Mouse (Mus musculus) C2C12 (cell line): ENCODE results near the gene Sox12. TPM values are rescaled to one million over a fixed set of nuclear protein-coding genes. Genes with fewer than 3 reads are reported as not detected.

ENCODE experiments used
- H3K27me3 ChIP-seq: one replicate; pipeline ENCODE4 v1.6.1; 2011; ENCODE audit not compliant: control insufficient read depth, insufficient read depth, insufficient read length
- H3K36me3 ChIP-seq: one replicate; pipeline ENCODE4 v1.6.1; 2011; ENCODE audit not compliant: control insufficient read depth, insufficient read depth
- H3K4me3 ChIP-seq: one replicate; pipeline ENCODE4 v1.5.1; 2011; ENCODE audit warnings: mild to moderate bottlenecking, control low read depth; ENCODE audit not compliant: poor library complexity, insufficient read depth, severe bottlenecking
- H3K79me2 ChIP-seq: one replicate; pipeline ENCODE4 v1.6.1; 2011; ENCODE audit not compliant: control insufficient read depth, insufficient read depth
- H3K79me3 ChIP-seq: one replicate; pipeline ENCODE4 v1.6.1; 2011; ENCODE audit warnings: low read depth, control low read depth
- H3ac ChIP-seq: one replicate; pipeline ENCODE3; 2011; ENCODE audit warnings: low read depth; ENCODE audit not compliant: control insufficient read depth, insufficient read length
- CEBPB ChIP-seq: IDR thresholded peaks from one replicate; pipeline ENCODE4 v1.6.1; 2011; ENCODE audit warnings: low read depth, mild to moderate bottlenecking, control low read depth, moderate library complexity
- CTCF ChIP-seq: IDR thresholded peaks from one replicate; pipeline ENCODE4 v1.5.1; 2011; ENCODE audit not compliant: control insufficient read depth, insufficient read depth, insufficient read length
- FOSL1 ChIP-seq: IDR thresholded peaks from one replicate; pipeline ENCODE4 v1.8.0; 2011; ENCODE audit warnings: mild to moderate bottlenecking, low read length; ENCODE audit not compliant: poor library complexity, insufficient read depth, severe bottlenecking
- MAX ChIP-seq: IDR thresholded peaks from one replicate; pipeline ENCODE4 v1.6.1; 2011; ENCODE audit warnings: mild to moderate bottlenecking, control low read depth
- MYOD1 ChIP-seq: IDR thresholded peaks from one replicate; pipeline ENCODE4 v1.6.1; 2011; ENCODE audit warnings: low read depth; ENCODE audit not compliant: control insufficient read depth, insufficient read length
- MYOG ChIP-seq: IDR thresholded peaks from one replicate; pipeline ENCODE4 v1.6.1; 2011; ENCODE audit not compliant: control insufficient read depth, insufficient read length; ENCODE audit errors: extremely low read depth
- USF1 ChIP-seq: IDR thresholded peaks from one replicate; pipeline ENCODE4 v1.6.1; 2011; ENCODE audit warnings: low read depth, mild to moderate bottlenecking, control low read depth, moderate library complexity
- polyA plus RNA-seq: library from polyadenylated mRNA; unstranded; fragments of >200 nt; fragmentation: generic; extraction: Trizol; gene quantifications from one replicate; pipeline ENCODE4 v1.2.1, GENCODE M21; 2012; ENCODE audit warnings: missing spikeins

Sox12 gene
- polyA plus RNA-seq, 1 experiment: 7.2 TPM

DNA sequence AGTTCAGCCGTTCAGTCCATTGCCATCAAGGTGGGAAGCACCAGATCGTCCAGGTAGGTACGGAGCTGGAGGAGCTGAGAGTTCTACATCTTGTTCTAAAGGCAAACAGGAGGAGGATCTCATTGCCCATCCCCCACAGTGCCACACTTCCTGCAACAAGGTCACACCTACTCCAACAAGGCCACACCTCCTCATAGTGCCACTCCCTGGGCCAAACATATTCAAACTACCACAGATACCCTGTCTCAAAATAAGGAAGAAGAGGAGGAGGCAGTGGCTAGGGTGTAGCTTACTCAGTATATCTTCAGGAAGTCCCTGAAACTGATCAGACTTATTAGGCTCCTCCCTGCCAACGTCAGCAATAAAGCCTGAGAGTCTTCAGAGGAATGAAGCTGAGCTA is 13.7 kb downstream of the Sox12 start:
- Histone ChIP-seq H3ac (no peak overlapping the region), H3K4me3 (no peak overlapping the region), H3K27me3 (peaks cover 6% of the 10 kb centered on the region), H3K79me3 (no peaks in the 10 kb centered on the region), H3K36me3 (no peaks in the 10 kb centered on the region), H3K79me2 (no peaks in the 10 kb centered on the region)
- TF ChIP-seq CEBPB: no peak
- no peak for TF ChIP-seq USF1
- no peak for TF ChIP-seq FOSL1
- no peak for TF ChIP-seq CTCF
- TF ChIP-seq MYOD1: no peak
- no peak for TF ChIP-seq MAX
- TF ChIP-seq MYOG: no peak

DNA sequence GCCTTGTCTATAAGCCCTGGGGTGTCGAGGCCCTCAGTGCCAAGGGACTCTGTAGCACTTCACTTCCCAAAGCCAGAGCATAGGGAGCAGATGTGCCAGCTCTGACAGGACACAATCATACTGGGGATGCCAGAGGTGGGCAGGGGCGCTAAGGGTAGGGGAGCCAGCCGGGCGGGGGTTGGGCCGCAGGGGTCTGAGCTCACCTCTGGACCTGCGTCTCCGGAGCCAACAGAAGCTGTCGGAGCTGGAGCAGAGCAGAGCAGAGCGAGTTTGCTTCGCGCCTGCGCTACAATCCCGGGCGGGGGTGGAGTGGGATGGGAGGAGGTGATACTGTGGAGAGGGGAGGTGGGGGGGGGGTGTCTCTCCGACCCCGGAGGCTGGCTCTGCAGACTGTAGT is 21.5 kb downstream of the Sox12 start, which contains the start of gene Nrsn2:
Gene Nrsn2, minus strand, starts transcription at position 294 of the 397 bp plus-strand sequence.
- Histone ChIP-seq H3K27me3 (peaks cover 40% of the 10 kb centered on the region), H3ac (no peak within 1 kb of the TSS), H3K4me3 (no peak within 1 kb of the TSS), H3K36me3 (no peaks in the 10 kb centered on the region), H3K79me2 (no peaks in the 10 kb centered on the region), H3K79me3 (no peaks in the 10 kb centered on the region)
- no peak for TF ChIP-seq CEBPB
- no peak for TF ChIP-seq CTCF
- no peak for TF ChIP-seq MAX
- no peak for TF ChIP-seq MYOD1
- no peak for TF ChIP-seq FOSL1
- no peak for TF ChIP-seq USF1

DNA sequence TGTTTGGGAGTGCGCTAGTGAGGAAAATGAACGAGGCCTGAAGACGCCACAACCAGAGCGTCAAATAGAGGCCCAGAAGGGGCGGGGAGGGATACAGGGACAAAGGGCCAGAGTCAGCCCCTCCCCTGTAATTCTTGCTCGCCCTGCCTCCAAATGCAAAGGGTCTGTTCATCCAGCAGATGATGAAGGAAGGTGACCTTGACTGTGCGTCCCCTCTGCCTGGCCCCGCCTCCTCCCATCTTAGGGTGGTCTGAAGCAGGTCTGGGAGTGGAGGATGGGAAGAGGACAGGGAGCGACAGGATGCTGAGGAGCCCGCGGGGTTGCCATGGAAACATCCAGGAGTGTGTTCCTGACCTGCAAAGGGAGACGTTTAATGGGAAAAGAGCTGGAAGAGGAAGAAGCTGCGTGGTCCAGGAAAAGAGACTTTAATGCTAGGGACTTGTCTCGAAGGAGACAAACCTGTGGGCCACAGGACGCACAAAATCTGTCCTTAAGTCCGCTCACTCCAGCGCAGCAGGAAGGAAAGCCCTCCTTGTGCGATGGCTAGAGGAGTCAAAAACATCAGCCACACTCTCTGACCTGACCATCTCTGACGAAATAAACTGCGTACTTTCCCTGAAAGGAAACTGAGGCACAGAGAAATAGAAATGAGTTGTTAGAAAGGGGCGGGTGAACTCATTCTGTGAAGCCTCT is 22.1 kb downstream of the Sox12 start:
- Histone ChIP-seq H3ac (no peak overlapping the region), H3K79me2 (no peaks in the 10 kb centered on the region), H3K36me3 (no peaks in the 10 kb centered on the region), H3K27me3 (peaks cover 43% of the 10 kb centered on the region), H3K79me3 (no peaks in the 10 kb centered on the region), H3K4me3 (no peak overlapping the region)
- TF ChIP-seq CEBPB (no peak), FOSL1 (no peak), CTCF (no peak), MYOG (no peak), MYOD1 (no peak), USF1 (no peak), MAX (no peak)

DNA sequence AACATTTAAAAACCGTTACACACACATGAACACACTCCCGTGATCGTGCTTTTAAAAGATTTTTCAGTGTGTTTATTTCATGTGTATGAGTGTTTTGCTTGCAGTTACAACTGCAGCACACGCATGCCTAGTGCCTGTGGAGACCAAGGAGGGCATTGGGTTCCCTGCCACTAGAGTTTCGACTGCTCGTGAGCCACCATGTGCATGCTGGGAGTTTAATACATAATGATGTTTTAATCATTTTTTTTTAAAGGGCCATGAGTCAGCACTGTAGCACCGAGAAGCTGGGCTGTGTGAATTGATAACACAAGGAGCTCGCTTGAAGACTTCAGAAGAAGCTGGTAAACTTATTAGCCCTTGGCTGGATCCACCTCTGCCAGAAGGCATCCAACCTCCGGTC is 24.3 kb downstream of the Sox12 start:
- no peak overlapping the region for H3ac ChIP-seq
- peaks cover 39% of the 10 kb centered on the region for H3K27me3 ChIP-seq
- TF ChIP-seq MYOD1 (no peak), MAX (no peak), MYOG (no peak), CEBPB (no peak), FOSL1 (no peak), USF1 (no peak), CTCF (no peak)
- no peak overlapping the region for H3K4me3 ChIP-seq
- no peaks in the 10 kb centered on the region for H3K79me2 ChIP-seq
- no peaks in the 10 kb centered on the region for H3K79me3 ChIP-seq
- H3K36me3 ChIP-seq: no peaks in the 10 kb centered on the region

DNA sequence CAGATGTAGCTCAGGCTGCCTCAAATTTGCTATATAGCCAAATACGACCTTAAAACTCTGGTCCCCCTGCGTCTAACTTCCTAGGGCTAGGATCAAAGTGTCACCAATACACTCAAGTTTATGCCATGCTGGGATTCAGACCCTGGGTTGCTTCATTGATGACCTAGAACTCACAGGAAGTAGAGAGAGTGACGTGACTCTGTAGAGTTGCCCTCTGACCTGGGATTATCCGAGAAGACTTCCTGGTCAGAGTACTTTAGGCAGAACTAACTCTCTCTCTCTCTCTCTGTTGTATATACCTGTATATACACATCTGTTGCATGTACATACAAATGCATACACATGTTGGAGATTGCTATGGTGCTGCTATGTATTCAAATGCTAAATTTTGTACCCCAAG is 25.2 kb downstream of the Sox12 start:
- no peak overlapping the region for H3ac ChIP-seq
- no peaks in the 10 kb centered on the region for H3K79me2 ChIP-seq
- TF ChIP-seq MAX (no peak), FOSL1 (no peak), USF1 (no peak), MYOD1 (no peak), CEBPB (no peak), CTCF (no peak)
- H3K4me3 ChIP-seq: no peak overlapping the region
- H3K36me3 ChIP-seq: no peaks in the 10 kb centered on the region
- H3K27me3 ChIP-seq: peaks cover 38% of the 10 kb centered on the region
- no peaks in the 10 kb centered on the region for H3K79me3 ChIP-seq

DNA sequence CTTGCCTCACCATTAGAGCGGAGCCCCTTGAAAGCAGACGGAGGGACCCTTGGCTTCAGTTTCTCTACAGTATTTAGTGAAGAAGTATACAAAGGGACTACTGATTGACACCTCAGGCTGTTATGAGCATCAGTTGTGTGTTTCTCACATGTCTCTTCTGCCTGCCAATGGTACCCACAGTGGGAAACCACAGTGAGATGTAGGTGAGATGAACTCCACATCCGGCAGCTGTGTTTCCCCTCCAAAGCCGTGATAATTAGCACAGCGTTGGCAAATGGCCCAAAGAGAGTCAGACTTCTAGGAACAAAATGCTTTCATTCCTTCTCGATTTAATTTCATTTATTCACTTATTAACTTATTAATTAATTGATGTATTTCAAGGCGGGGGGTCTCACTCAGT is 25.8 kb downstream of the Sox12 start:
- TF ChIP-seq FOSL1 (no peak), CTCF (no peak), MYOG (no peak), CEBPB (no peak), MAX (no peak), MYOD1 (no peak), USF1 (no peak)
- H3K27me3 ChIP-seq: peaks cover 33% of the 10 kb centered on the region
- no peak overlapping the region for H3ac ChIP-seq
- H3K4me3 ChIP-seq: no peak overlapping the region
- H3K79me3 ChIP-seq: no peaks in the 10 kb centered on the region
- H3K79me2 ChIP-seq: no peaks in the 10 kb centered on the region
- H3K36me3 ChIP-seq: no peaks in the 10 kb centered on the region
